Mouse (Mus musculus): ENCODE data around the gene Dctpp1. TPM values are rescaled to one million over a fixed set of nuclear protein-coding genes. Genes with fewer than 3 reads are reported as not detected.

Dctpp1 gene
- polyA plus RNA-seq, 1 experiment from 2014 or later = 195 TPM

DNA sequence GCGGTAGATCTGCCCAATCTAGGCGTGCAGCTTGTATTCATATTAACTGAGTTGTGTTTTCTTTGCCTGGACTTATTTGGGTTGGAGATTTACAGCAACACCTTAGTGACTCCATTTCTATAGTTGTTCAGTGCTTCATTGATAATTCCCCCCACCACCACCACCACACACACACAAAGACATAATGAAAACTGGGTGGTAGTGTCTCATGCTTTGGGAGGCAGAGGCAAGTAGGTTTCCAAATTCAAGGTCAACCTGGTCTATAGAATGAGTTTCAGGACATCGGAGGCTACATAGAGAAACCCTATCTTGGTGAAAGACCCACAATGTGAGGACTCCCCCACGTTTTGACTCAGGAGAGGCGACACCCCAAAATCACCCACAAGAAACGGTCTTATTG lies 35.9 kb downstream of the Dctpp1 start:
- Histone ChIP-seq H3K9ac (ENCODE audit: low read depth, low read length) (no peak overlapping the region), H3K4me2 (ENCODE audit: low read depth, low read length) (no peak overlapping the region), H3K4me3 (ENCODE audit: low read length) (no peak overlapping the region), H3K27me3 (replicated peaks; ENCODE audit: control insufficient read depth, insufficient read depth, low read length) (no peaks in the 10 kb centered on the region), H3K27ac (ENCODE audit: low read length) (no peak overlapping the region), H3K36me3 (ENCODE audit: control insufficient read depth, insufficient read depth, low read length) (no peaks in the 10 kb centered on the region), H3K9me3 (ENCODE audit: control insufficient read depth, low read length) (no peaks in the 10 kb centered on the region), H3K4me1 (ENCODE audit: control insufficient read depth, insufficient read depth, low read length) (no peaks in the 10 kb centered on the region)
- 90% methylated on average over 6 of the region's 6 CpGs for WGBS
- ATAC-seq = no peak

DNA sequence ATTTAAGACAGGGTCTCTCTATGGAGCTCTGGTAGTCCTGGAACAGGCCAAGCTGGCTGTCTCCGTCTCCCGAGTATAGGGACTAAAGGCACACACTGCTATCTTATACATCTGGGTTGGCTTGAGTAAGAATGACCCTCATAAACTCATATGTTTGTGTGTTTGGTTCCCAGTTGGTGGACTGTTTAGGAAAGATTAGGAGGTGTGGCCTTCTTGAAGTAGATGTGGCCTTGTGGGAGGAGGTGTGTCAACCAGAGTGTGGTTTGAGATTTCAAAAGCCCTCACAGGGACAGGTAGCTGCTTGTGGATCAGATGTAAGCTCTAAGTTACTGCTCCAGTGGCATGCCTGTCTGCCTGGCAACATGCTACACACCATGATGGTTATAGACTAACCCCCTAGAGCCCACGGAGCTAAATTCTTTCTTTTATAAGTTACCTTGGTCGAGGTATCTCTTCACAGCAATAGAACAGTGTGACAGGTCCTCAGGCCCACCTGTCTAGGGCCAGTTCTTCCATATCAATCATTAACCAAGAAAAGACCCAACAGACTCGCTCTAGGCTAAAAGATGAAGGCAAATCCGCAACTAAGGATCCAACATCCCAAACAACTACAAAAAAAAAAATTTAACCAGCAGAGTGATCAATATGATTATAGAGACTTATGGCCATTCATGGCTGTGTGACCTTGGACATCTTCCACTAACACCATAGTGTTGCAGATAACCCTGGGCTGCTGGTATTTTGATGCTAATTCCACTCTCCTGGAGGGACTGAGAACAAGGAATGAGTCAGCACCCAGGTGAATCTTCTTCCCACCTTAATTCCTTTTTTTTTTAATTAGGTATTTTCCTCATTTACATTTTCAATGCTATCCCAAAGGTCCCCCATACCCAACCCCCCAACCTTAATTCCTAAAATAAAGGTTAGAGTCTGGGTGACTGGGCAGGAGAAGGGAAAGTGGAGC lies 36.7 kb downstream of the Dctpp1 start:
- Histone ChIP-seq H3K27ac (ENCODE audit: low read length) (no peak overlapping the region), H3K4me3 (ENCODE audit: low read length) (no peak overlapping the region), H3K4me2 (ENCODE audit: low read depth, low read length) (no peak overlapping the region), H3K36me3 (ENCODE audit: control insufficient read depth, insufficient read depth, low read length) (no peaks in the 10 kb centered on the region), H3K9me3 (ENCODE audit: control insufficient read depth, low read length) (no peaks in the 10 kb centered on the region), H3K4me1 (ENCODE audit: control insufficient read depth, insufficient read depth, low read length) (no peaks in the 10 kb centered on the region), H3K27me3 (replicated peaks; ENCODE audit: control insufficient read depth, insufficient read depth, low read length) (no peaks in the 10 kb centered on the region), H3K9ac (ENCODE audit: low read depth, low read length) (no peak overlapping the region)
- WGBS = 69% methylated on average over 6 of the region's 6 CpGs
- no peak for ATAC-seq

- 93% methylated on average over 3 of the region's 3 CpGs for WGBS
- H3K27me3 ChIP-seq (replicated peaks; ENCODE audit: control insufficient read depth, insufficient read depth, low read length) = no peaks in the 10 kb centered on the region
- no peak overlapping the region for H3K4me2 ChIP-seq (ENCODE audit: low read depth, low read length)
- no peak overlapping the region for H3K9ac ChIP-seq (ENCODE audit: low read depth, low read length)
- H3K4me3 ChIP-seq (ENCODE audit: low read length) = no peak overlapping the region
- ATAC-seq = no peak
- no peak overlapping the region for H3K27ac ChIP-seq (ENCODE audit: low read length)
- no peaks in the 10 kb centered on the region for H3K4me1 ChIP-seq (ENCODE audit: control insufficient read depth, insufficient read depth, low read length)
- no peaks in the 10 kb centered on the region for H3K9me3 ChIP-seq (ENCODE audit: control insufficient read depth, low read length)
- no peaks in the 10 kb centered on the region for H3K36me3 ChIP-seq (ENCODE audit: control insufficient read depth, insufficient read depth, low read length)
These were observed 37.4 kb downstream of the Dctpp1 start for GRCm38 (mm10) chr7:127223106-127223505.

GRCm38 (mm10) chr7:127220440-127220839 lies 40.1 kb downstream of the Dctpp1 start:
- WGBS = 76% methylated on average over 6 of the region's 6 CpGs
- H3K36me3 ChIP-seq (ENCODE audit: control insufficient read depth, insufficient read depth, low read length) = no peaks in the 10 kb centered on the region
- no peaks in the 10 kb centered on the region for H3K4me1 ChIP-seq (ENCODE audit: control insufficient read depth, insufficient read depth, low read length)
- no peak overlapping the region for H3K4me2 ChIP-seq (ENCODE audit: low read depth, low read length)
- H3K27ac ChIP-seq (ENCODE audit: low read length) = no peak overlapping the region
- H3K27me3 ChIP-seq (replicated peaks; ENCODE audit: control insufficient read depth, insufficient read depth, low read length) = no peaks in the 10 kb centered on the region
- no peaks in the 10 kb centered on the region for H3K9me3 ChIP-seq (ENCODE audit: control insufficient read depth, low read length)
- no peak for ATAC-seq
- no peak overlapping the region for H3K4me3 ChIP-seq (ENCODE audit: low read length)
- H3K9ac ChIP-seq (ENCODE audit: low read depth, low read length) = no peak overlapping the region

GRCm38 (mm10) chr7:127218670-127219069 lies 41.8 kb downstream of the Dctpp1 start:
- Histone ChIP-seq H3K4me1 (ENCODE audit: control insufficient read depth, insufficient read depth, low read length) (0 out of 2 replicates have a peak, but pooled peaks cover 5% of the 10 kb centered on the region), H3K9ac (ENCODE audit: low read depth, low read length) (no peak overlapping the region), H3K4me2 (ENCODE audit: low read depth, low read length) (no peak overlapping the region), H3K9me3 (ENCODE audit: control insufficient read depth, low read length) (no peaks in the 10 kb centered on the region), H3K36me3 (ENCODE audit: control insufficient read depth, insufficient read depth, low read length) (no peaks in the 10 kb centered on the region), H3K27ac (ENCODE audit: low read length) (no peak overlapping the region), H3K4me3 (ENCODE audit: low read length) (no peak overlapping the region), H3K27me3 (replicated peaks; ENCODE audit: control insufficient read depth, insufficient read depth, low read length) (no peaks in the 10 kb centered on the region)
- no peak for ATAC-seq
- WGBS = 83% methylated on average over 4 of the region's 4 CpGs

DNA sequence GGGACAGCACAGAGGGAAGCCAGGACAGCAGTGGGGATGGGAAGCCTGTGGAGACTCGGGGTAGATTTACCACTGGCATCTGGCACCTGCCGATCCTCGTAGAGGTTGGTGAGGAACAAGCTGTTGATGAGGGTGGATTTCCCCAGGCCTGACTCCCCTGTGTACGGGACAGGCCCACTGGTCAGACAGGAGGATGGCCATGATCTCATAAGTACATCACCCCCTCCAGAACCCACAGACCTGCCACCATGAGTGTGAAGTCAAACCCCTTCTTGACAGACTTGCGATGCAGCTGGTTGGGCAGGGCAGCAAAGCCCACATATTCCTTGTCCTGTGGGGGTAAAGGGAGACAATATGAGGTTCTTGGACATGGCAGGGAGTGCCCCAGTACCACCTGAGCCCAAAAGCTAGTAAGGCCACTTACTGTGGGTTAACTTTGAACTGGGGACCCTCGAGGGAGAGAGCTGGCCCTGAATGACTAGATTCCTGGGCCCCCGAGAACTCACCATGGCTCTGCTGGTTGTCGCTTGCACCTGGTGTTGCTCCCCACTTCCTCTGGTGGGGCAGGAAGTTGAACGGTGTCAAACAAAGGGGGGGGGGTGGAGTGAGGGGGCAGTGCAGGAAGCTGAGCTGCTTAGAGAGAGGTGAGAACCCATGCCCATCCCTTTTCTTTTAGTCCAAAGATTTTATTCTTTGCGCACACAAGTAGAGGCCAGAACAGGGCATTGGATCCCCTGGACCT lies 42.4 kb downstream of the Dctpp1 start:
- no peaks in the 10 kb centered on the region for H3K27me3 ChIP-seq (replicated peaks; ENCODE audit: control insufficient read depth, insufficient read depth, low read length)
- ATAC-seq = no peak
- no peak overlapping the region for H3K9ac ChIP-seq (ENCODE audit: low read depth, low read length)

DNA sequence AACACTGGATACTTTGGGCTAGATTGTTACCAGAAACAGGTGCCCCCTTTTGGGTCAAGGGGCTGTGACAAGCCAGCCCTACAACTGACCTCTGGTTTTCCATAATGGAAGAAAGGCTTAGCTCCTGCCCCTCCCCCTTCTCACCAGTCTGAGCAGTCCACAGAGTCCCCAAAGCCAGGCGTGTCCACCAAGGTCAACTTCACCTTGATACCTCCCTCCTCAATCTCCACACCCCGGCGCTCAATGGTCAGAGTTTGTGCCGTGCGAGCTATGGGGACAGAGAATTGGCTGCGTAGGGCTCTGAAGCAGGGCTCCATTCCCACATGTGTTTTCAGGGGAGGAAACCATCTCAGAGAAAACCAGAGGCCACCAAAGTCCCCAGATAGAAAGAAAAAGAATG lies 43.0 kb downstream of the Dctpp1 start:
- ATAC-seq = no peak
- Histone ChIP-seq H3K27me3 (replicated peaks; ENCODE audit: control insufficient read depth, insufficient read depth, low read length) (no peaks in the 10 kb centered on the region), H3K36me3 (ENCODE audit: control insufficient read depth, insufficient read depth, low read length) (no peaks in the 10 kb centered on the region), H3K9ac (ENCODE audit: low read depth, low read length) (no peak overlapping the region), H3K4me2 (ENCODE audit: low read depth, low read length) (no peak overlapping the region), H3K27ac (ENCODE audit: low read length) (no peak overlapping the region), H3K4me3 (ENCODE audit: low read length) (no peak overlapping the region), H3K9me3 (ENCODE audit: control insufficient read depth, low read length) (no peaks in the 10 kb centered on the region), H3K4me1 (ENCODE audit: control insufficient read depth, insufficient read depth, low read length) (0 out of 2 replicates have a peak, but pooled peaks cover 5% of the 10 kb centered on the region)
- WGBS = 84% methylated on average over 6 of the region's 6 CpGs

More for the DNA sequence above, 42.4 kb downstream of the Dctpp1 start:
- Histone ChIP-seq H3K36me3 (ENCODE audit: control insufficient read depth, insufficient read depth, low read length) (no peaks in the 10 kb centered on the region), H3K27ac (ENCODE audit: low read length) (no peak overlapping the region), H3K4me1 (ENCODE audit: control insufficient read depth, insufficient read depth, low read length) (0 out of 2 replicates have a peak, but pooled peaks cover 5% of the 10 kb centered on the region), H3K4me3 (ENCODE audit: low read length) (no peak overlapping the region), H3K4me2 (ENCODE audit: low read depth, low read length) (no peak overlapping the region), H3K9me3 (ENCODE audit: control insufficient read depth, low read length) (no peaks in the 10 kb centered on the region)
- WGBS = 73% methylated on average over 10 of the region's 10 CpGs

DNA sequence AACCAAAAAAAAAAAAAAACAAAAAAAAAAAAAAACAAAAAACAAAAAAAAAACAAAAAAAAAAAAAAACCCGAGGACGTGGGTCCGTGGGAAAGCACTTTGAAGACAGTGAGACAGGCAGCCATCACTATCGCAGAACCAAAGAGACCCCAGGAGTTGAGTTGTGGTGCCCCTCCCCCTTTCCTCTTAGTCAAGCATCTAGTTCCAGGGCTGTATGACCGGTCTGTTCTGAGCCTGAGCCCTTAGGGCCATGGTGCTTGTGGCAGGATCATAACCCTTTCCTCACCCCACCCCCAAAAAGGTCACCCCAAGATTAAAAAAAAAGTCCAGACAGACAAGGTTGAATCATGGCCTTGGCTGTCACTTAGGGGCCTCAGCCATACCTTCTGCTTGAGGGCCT lies 44.2 kb downstream of the Dctpp1 start:
- Histone ChIP-seq H3K27me3 (replicated peaks; ENCODE audit: control insufficient read depth, insufficient read depth, low read length) (no peaks in the 10 kb centered on the region), H3K36me3 (ENCODE audit: control insufficient read depth, insufficient read depth, low read length) (no peaks in the 10 kb centered on the region), H3K4me1 (ENCODE audit: control insufficient read depth, insufficient read depth, low read length) (0 out of 2 replicates have a peak, but pooled peaks cover 5% of the 10 kb centered on the region), H3K27ac (ENCODE audit: low read length) (no peak overlapping the region), H3K9ac (ENCODE audit: low read depth, low read length) (no peak overlapping the region), H3K4me3 (ENCODE audit: low read length) (no peak overlapping the region), H3K9me3 (ENCODE audit: control insufficient read depth, low read length) (no peaks in the 10 kb centered on the region), H3K4me2 (ENCODE audit: low read depth, low read length) (no peak overlapping the region)
- no peak for ATAC-seq
- 84% methylated on average over 5 of the region's 5 CpGs for WGBS
